Mouse (Mus musculus): Measurements from ENCODE around the gene Osmr. TPM values are rescaled to one million over a fixed set of nuclear protein-coding genes. Genes with fewer than 3 reads are reported as not detected.
"Not testable (repeated sequence)": the region's sequence is repeated elsewhere in the genome, so short reads cannot be mapped to it uniquely, and the experiment has no call there.

Osmr gene
- polyA plus RNA-seq, 2 experiments from 2014 or later = not detected

- no peak for ATAC-seq
Measured at GRCm38 (mm10) chr15:6861617-6862016, 13.2 kb downstream of the Osmr start.

- ATAC-seq = no peak
Measured at GRCm38 (mm10) chr15:6859781-6860180, 15.0 kb downstream of the Osmr start.

DNA sequence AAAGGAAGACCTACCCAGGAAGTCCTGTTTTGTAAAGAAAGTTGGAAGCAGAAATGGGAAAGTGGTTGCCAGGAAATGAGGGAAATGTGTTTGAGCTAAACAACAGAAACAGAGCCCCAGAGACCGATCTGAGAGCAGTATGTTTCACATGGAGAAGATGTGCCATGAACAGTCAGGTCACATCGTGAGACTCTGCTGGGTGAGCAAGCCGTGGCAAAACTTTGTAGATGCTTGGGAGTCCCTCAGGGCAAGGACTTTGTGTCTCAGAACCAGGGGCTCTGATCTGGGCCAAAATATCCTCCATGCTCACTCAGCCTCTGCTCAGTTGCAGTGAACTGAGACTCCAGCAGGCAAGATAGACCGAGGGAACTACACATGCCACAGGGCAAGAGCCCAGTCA is 15.9 kb downstream of the Osmr start:
- no peak for ATAC-seq

DNA sequence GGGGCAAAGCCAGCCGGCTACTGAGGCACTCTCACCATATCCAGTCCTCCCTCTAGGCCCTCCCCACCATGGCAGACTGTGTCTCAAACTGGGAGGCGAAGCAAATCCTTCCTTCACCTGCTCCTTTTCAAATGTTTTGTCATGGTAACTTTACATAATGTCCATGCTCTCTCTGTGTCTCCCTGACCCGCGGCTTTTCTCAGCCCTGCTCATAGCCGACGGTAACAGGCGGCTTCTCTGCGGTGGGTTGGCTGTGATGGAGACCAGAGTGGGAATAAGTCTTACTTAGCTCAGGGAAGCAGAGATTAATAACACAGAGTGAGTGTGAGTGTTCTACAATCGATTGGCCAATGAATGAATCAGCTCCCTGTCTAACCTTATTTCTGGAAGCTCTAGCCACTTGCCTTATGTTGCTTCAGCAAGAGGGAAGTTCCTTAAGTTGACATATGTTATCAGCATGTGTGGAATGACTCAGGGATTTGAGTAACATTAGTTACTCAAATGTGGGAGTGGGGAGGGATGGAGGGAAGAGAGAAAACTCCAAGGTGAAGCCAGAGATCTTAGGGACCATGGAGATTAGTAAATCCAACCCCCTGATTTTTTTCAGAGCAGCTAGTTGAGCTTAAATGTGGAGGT is 17.4 kb downstream of the Osmr start:
- no peak for ATAC-seq

DNA sequence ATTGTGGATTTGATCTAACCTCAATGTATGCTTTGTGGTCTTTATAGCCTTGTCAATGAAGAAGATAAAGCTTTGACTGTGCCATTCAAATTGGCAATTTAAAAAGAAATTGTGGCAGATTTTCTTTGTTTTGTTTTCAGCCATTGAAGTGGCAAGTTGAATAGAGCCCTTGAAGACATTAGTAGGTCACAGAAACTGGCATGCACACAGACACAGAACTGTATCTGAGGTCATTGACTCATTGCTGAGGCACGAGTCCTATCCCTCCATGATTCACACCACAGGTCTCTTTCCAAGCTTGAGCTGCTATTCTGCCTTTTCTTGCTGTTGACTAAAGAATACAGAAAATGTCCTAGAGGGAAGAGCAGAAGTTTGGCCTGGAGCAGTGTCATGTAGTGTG is 24.9 kb downstream of the Osmr start:
- no peak for ATAC-seq

GRCm38 (mm10) chr15:6840199-6840598 is 34.6 kb downstream of the Osmr start:
- ATAC-seq = no peak

DNA sequence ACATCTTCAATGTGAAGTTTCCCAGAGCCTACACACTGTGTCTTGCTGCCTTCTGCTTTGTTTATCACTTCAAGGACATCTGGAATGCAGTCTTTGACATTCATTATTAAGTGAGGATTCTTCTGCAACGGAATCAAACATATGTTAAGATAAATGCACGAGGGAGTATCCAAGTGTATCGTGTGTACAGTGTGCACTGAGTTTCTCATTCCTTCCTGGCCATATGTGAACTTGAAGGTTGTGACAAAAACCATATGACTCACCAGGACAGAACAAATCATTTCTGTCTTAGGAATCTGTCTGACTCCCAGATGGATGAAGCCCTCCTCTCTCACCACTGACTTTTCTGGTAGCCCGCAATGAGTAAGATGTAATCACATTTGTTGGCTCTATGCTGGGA is 59.0 kb downstream of the Osmr start:
- ATAC-seq = no peak

- ATAC-seq = not testable (repeated sequence)
Measured at GRCm38 (mm10) chr15:6801212-6801611, 73.6 kb downstream of the Osmr start.

GRCm38 (mm10) chr15:6792846-6793245 is 81.9 kb downstream of the Osmr start:
- ATAC-seq = no peak

DNA sequence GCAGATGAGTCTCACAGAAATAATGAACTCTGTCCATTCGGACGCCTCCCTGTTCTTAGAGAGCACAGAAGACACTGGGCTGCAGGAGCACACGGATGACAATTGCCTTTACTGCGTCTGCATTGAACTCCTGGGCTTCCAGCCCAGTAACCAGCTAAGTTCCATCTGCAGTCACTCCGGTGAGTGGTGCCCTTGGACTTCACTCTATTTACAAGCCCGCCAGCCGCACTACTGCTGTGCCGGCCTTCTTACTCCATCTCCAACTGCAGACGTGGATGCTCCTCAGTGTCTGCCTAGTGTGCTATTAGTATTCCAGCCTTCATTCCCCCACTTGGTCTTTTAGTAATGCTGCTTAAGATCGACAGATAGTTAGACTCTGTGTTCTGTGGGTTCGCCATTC is 83.1 kb downstream of the Osmr start:
- ATAC-seq = no peak

DNA sequence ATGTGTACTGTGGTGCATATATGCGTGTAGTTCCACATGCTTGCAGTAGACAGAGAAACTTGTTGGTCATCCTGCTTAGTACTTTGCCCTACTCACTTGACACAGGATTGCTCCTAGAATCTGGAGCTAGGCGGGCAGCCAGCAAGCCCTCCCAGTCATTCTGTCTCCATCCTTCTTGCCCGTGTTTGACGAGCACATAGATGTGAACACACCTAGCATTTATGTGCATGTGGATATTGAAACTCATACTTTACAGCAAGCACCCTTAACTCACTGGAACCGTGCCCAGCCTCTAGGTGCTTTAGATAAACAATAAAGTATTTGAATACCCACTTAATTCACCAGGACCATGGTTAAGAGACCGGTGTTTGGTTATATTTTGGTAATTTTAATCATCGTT is 84.8 kb downstream of the Osmr start:
- no peak for ATAC-seq

DNA sequence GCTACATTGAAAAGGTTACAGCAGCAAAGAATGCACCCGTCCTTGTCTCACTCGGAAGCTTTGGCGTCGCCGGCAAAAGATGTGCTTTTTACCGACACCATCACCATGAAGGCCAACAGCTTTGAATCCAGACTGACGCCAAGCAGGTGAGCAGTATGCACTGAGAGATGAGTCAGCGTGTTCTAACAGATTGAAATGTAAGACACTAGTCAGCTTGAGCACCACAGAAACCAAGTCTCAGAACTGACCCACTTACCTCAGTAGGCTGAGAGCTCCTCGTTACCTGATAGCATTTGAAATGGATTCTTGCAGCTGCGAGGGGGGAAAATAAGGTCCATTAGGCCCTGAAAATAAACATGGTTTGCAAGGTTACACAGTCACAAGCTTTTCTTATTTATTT is 87.5 kb downstream of the Osmr start:
- no peak for ATAC-seq

GRCm38 (mm10) chr15:6786212-6786611 is 88.6 kb downstream of the Osmr start:
- ATAC-seq = no peak

DNA sequence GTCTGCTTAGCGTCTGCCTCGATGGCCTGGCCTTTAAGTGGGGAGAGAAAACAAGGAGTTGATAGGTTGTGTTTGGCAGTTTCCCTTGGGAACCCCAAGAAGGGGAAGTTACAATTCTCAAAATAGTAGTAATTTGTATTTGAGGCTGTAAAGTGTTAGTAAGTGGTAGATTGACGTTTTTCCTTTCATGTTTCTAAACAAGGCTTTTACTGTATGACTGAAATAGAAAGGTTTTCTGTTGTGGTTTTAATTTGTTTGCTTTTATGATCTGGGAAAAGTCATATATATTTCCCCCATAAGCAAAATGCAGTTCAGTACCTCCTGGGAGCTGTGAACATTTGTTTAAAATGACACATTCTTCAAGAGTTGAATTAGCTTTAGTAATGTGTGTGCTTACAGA is 102.5 kb downstream of the Osmr start:
- no peak for ATAC-seq

Other genes with a start within 250 kb of the Osmr start
- gene Rictor, start 166.6 kb downstream of the Osmr start, polyA plus RNA-seq (2017; shearing (Covaris generic)) = 10 to 100 TPM; 27.3 to 30.9 TPM
- gene Lifr, start 215.6 kb upstream of the Osmr start, polyA plus RNA-seq (2017; shearing (Covaris generic)) = under 1 TPM; 0.06 to 0.16 TPM